Mouse (Mus musculus): ENCODE measurements around the gene Aloxe3. TPM values are rescaled to one million over a fixed set of nuclear protein-coding genes. Genes with fewer than 3 reads are reported as not detected.
A peak's percentile ranks its signal among the peaks of the same experiment; 100 is the strongest.
"Not testable (repeated sequence)": the region's sequence is repeated elsewhere in the genome, so short reads cannot be mapped to it uniquely, and the experiment has no call there.

The Aloxe3 gene
- polyA plus RNA-seq, 1 experiment from 2014 or later = 0.18 TPM

GRCm38 (mm10) chr11:69088103-69088855 lies 37.4 kb upstream of the Aloxe3 start, which contains the start of gene Vamp2:
Gene Vamp2, plus strand, starts transcription at chr11:69088490.
- Histone ChIP-seq H3K36me3 (peaks cover 23% of the 10 kb centered on the region), H3K4me3 (peak within 1 kb of the TSS; percentile 87), H3K27me3 (no peaks in the 10 kb centered on the region), H3K4me2 (peak within 1 kb of the TSS; percentile 82), H3K9me3 (replicated peaks) (no peaks in the 10 kb centered on the region), H3K27ac (peak within 1 kb of the TSS; percentile 94), H3K9ac (peak within 1 kb of the TSS; percentile 94), H3K4me1 (replicated peaks) (peaks cover 50% of the 10 kb centered on the region)
- peak; percentile 73 for ATAC-seq (replicated peaks; ENCODE audit: insufficient number of reproducible peaks, insufficient read depth, low FRiP score, low read depth)
- WGBS = 1% methylated on average over 63 of the region's 67 CpGs

DNA sequence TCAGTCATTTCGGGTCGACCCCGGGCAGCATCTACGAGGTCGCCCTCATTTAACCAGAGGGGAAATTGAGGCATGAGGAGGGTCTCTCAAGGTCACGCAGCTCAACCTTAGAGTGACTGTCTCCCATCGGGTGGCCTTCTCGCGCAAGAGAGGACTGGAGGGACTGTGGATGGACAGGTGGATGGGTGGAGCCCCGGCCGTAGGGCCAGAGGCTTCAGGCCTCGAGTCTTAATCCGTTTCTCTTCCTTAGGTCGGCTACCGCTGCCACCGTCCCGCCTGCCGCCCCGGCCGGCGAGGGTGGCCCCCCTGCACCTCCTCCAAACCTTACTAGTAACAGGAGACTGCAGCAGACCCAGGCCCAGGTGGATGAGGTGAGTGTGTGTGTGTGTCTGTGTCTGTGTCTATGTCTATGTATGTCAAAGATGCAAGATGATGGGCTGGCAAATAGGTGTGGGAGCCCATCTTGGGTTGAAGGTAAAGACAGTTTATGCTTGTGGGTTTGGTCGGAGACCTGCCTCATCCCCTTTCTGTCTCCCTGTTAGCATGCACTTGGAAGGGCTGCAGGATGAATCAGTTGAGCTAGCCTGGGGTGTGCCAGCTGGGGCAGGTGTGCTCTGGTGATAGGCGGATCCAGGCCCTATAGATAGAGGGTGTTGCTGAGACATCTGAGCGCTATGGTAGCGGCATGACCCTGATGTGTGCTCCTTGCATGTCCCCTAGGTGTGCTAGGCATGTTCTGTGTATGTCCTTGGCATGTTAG lies 36.7 kb upstream of the Aloxe3 start:
- Histone ChIP-seq H3K9ac (peak overlapping the region; percentile 94), H3K4me1 (replicated peaks) (peaks cover 56% of the 10 kb centered on the region), H3K9me3 (replicated peaks) (no peaks in the 10 kb centered on the region), H3K4me2 (peak overlapping the region; percentile 82), H3K27me3 (no peaks in the 10 kb centered on the region), H3K27ac (peak overlapping the region; percentile 94), H3K36me3 (peaks cover 23% of the 10 kb centered on the region), H3K4me3 (peak overlapping the region; percentile 87)
- no peak for ATAC-seq (replicated peaks; ENCODE audit: insufficient number of reproducible peaks, insufficient read depth, low FRiP score, low read depth)
- WGBS = 6% methylated on average over 25 of the region's 25 CpGs

GRCm38 (mm10) chr11:69089616-69090290 lies 35.9 kb upstream of the Aloxe3 start:
- H3K9ac ChIP-seq = peak overlapping the region; percentile 94
- no peaks in the 10 kb centered on the region for H3K27me3 ChIP-seq
- H3K4me1 ChIP-seq (replicated peaks) = peaks cover 61% of the 10 kb centered on the region
- peak overlapping the region; percentile 87 for H3K4me3 ChIP-seq
- no peaks in the 10 kb centered on the region for H3K9me3 ChIP-seq (replicated peaks)
- H3K4me2 ChIP-seq = peak overlapping the region; percentile 82
- ATAC-seq (replicated peaks; ENCODE audit: insufficient number of reproducible peaks, insufficient read depth, low FRiP score, low read depth) = no peak
- peak overlapping the region; percentile 94 for H3K27ac ChIP-seq
- H3K36me3 ChIP-seq = peaks cover 23% of the 10 kb centered on the region
- 78% methylated on average over 12 of the region's 12 CpGs for WGBS

GRCm38 (mm10) chr11:69090367-69090766 lies 35.3 kb upstream of the Aloxe3 start:
- no peak for ATAC-seq (replicated peaks; ENCODE audit: insufficient number of reproducible peaks, insufficient read depth, low FRiP score, low read depth)
- Histone ChIP-seq H3K36me3 (peaks cover 23% of the 10 kb centered on the region), H3K9me3 (replicated peaks) (no peaks in the 10 kb centered on the region), H3K4me3 (0 out of 2 replicates have a peak overlapping the region, but pooled peaks have one; percentile 87), H3K27ac (peak overlapping the region; percentile 94; the same call in 1 of the 2 replicates), H3K9ac (no peak overlapping the region), H3K4me2 (peak overlapping the region; percentile 82), H3K27me3 (no peaks in the 10 kb centered on the region), H3K4me1 (replicated peaks) (peaks cover 61% of the 10 kb centered on the region)
- WGBS = 54% methylated on average over 5 of the region's 6 CpGs

GRCm38 (mm10) chr11:69091566-69092385 lies 33.9 kb upstream of the Aloxe3 start:
- H3K9me3 ChIP-seq (replicated peaks) = no peaks in the 10 kb centered on the region
- peaks cover 53% of the 10 kb centered on the region for H3K4me1 ChIP-seq (replicated peaks)
- WGBS = 55% methylated on average over 7 of the region's 7 CpGs
- H3K4me2 ChIP-seq = no peak overlapping the region
- ATAC-seq (replicated peaks; ENCODE audit: insufficient number of reproducible peaks, insufficient read depth, low FRiP score, low read depth) = no peak
- H3K4me3 ChIP-seq = no peak overlapping the region
- peaks cover 23% of the 10 kb centered on the region for H3K36me3 ChIP-seq
- H3K9ac ChIP-seq = 0 out of 2 replicates have a peak overlapping the region, but pooled peaks have one; percentile 15
- H3K27ac ChIP-seq = peak overlapping the region; percentile 92; the same call in 1 of the 2 replicates
- no peaks in the 10 kb centered on the region for H3K27me3 ChIP-seq

- H3K9ac ChIP-seq = no peak overlapping the region
- no peak overlapping the region for H3K4me2 ChIP-seq
- no peaks in the 10 kb centered on the region for H3K27me3 ChIP-seq
- H3K9me3 ChIP-seq (replicated peaks) = no peaks in the 10 kb centered on the region
- peaks cover 23% of the 10 kb centered on the region for H3K36me3 ChIP-seq
- H3K4me1 ChIP-seq (replicated peaks) = peaks cover 51% of the 10 kb centered on the region
- H3K4me3 ChIP-seq = no peak overlapping the region
- peak overlapping the region; percentile 92 for H3K27ac ChIP-seq
- ATAC-seq (replicated peaks; ENCODE audit: insufficient number of reproducible peaks, insufficient read depth, low FRiP score, low read depth) = no peak
- 1% methylated on average over 3 of the region's 3 CpGs for WGBS
These were observed 33.3 kb upstream of the Aloxe3 start for GRCm38 (mm10) chr11:69092386-69092751.

DNA sequence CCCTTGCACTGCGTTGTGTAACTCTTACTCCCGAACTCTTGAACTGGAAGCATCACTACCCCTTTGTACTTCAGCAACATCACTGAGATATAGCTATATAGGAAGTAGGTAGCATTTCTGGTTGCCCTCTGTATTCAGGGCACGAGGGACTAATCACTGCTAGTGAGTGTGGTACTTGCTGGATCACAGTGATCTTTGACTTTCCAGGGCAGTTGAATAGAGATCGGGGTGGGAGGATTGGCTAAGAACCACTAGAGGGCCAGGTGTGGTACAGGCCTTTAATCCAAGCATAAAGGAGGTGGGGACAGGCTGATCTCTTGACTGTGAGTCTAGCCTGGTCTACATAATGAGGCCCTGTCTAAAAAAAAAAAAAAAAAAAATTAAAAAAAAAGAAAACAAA lies 32.8 kb upstream of the Aloxe3 start:
- Histone ChIP-seq H3K4me2 (no peak overlapping the region), H3K9ac (no peak overlapping the region), H3K27me3 (no peaks in the 10 kb centered on the region), H3K4me1 (replicated peaks) (peaks cover 51% of the 10 kb centered on the region), H3K27ac (peak overlapping the region; percentile 92), H3K36me3 (peaks cover 23% of the 10 kb centered on the region), H3K9me3 (replicated peaks) (no peaks in the 10 kb centered on the region), H3K4me3 (no peak overlapping the region)
- WGBS = 85% methylated on average over 4 of the region's 4 CpGs
- ATAC-seq (replicated peaks; ENCODE audit: insufficient number of reproducible peaks, insufficient read depth, low FRiP score, low read depth) = no peak

GRCm38 (mm10) chr11:69093856-69094255 lies 31.8 kb upstream of the Aloxe3 start:
- not testable (repeated sequence) for H3K4me3 ChIP-seq

DNA sequence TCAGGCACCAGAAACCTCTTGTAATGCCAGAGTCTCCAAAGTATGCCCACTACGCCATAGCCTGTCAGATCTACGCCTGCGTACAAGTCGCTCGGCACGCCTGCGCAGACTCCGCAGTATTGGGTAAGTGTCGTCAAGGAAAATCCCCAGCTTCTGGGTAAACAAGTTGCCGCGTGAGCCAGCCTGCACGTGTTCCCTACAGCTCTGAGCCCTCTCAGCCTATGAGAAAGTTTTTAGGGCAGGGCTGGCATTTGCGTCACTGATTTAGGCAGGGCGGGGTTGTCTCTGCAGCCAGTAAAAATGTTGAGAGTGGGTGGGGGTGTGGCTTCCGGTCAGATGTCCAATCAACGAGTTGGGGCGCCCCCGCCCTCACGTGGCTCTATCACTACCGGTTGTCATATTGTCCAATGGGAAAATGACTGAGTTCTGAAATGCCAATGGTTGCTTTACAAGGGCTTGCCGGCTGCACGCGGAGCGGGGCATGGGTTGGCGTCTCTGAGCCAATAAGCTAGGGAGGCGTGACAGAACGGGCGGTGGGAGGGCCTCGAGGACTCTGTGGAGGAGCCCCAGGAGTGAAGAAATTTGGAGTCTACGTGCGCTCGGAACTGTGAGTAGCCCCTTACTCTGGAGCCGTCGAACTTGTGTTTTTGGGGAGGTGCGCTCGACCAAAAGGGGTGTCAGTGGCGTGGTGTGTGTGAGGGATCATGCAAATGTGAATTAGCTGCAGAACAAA lies 30.8 kb upstream of the Aloxe3 start, which contains the start of gene Per1:
Per1 (plus strand) TSS at position 521 of the 733 bp plus-strand sequence.
- Histone ChIP-seq H3K9ac (peak within 1 kb of the TSS; percentile 86), H3K27ac (peak within 1 kb of the TSS; percentile 99), H3K27me3 (no peaks in the 10 kb centered on the region), H3K4me3 (peak within 1 kb of the TSS; percentile 73), H3K4me1 (replicated peaks) (peaks cover 59% of the 10 kb centered on the region), H3K9me3 (replicated peaks) (no peaks in the 10 kb centered on the region), H3K36me3 (peaks cover 18% of the 10 kb centered on the region), H3K4me2 (peak within 1 kb of the TSS; percentile 83)
- peak; percentile 84 for ATAC-seq (replicated peaks; ENCODE audit: insufficient number of reproducible peaks, insufficient read depth, low FRiP score, low read depth)
- under 1% methylated on average over 37 of the region's 37 CpGs for WGBS

More at GRCm38 (mm10) chr11:69093856-69094255, 31.8 kb upstream of the Aloxe3 start:
- Histone ChIP-seq H3K36me3 (peaks cover 23% of the 10 kb centered on the region), H3K4me1 (replicated peaks) (peaks cover 57% of the 10 kb centered on the region), H3K9ac (peak overlapping the region; percentile 47; the same call in 1 of the 2 replicates), H3K27ac (peak overlapping the region; percentile 92)
- H3K27me3 ChIP-seq; ATAC-seq (replicated peaks; ENCODE audit: insufficient number of reproducible peaks, insufficient read depth, low FRiP score, low read depth); H3K9me3 ChIP-seq (replicated peaks); H3K4me2 ChIP-seq: not testable (repeated sequence)
- WGBS = 83% methylated on average over 7 of the region's 7 CpGs
